Mouse (Mus musculus) midbrain, postnatal 0 days (tissue): Measurements from ENCODE around the gene Rnf212. TPM values are rescaled to one million over a fixed set of nuclear protein-coding genes. Genes with fewer than 3 reads are reported as not detected.
"Not testable (repeated sequence)": the region's sequence is repeated elsewhere in the genome, so short reads cannot be mapped to it uniquely, and the experiment has no call there.

Experiments used
- ATAC-seq: fragments of 200-750 bp; cut with Nextera tagmentation; 2 replicates; pipeline ENCODE4 v1.8.0; 2017; ENCODE audit warnings: moderate number of reproducible peaks, mild to moderate bottlenecking, moderate TSS enrichment, moderate library complexity; ENCODE audit not compliant: low FRiP score
- DNase-seq: peaks from one replicate; pipeline ENCODE4 v3.0.0-alpha.2; 2015; ENCODE audit warnings: low spot score
- H3K27ac ChIP-seq: fragments of 300-500 bp; sonication (generic); 2 replicates; pipeline ENCODE4 v1.5.1; 2014; ENCODE audit warnings: low read depth, mild to moderate bottlenecking, low read length, mixed read lengths
- H3K27me3 ChIP-seq: fragments of 300-500 bp; sonication (generic); 2 replicates; pipeline ENCODE4 v1.6.1; 2014; ENCODE audit warnings: low read length, control low read depth, mixed read lengths; ENCODE audit not compliant: insufficient read depth
- H3K36me3 ChIP-seq: fragments of 300-500 bp; sonication (generic); 2 replicates; pipeline ENCODE4 v1.6.1; 2014; ENCODE audit warnings: low read length, control low read depth, mixed read lengths; ENCODE audit not compliant: insufficient read depth
- H3K4me1 ChIP-seq: fragments of 300-500 bp; sonication (generic); 2 replicates; pipeline ENCODE4 v1.6.1; 2014; ENCODE audit warnings: mild to moderate bottlenecking, control low read depth, antibody characterized with exemption, low read length, mixed read lengths; ENCODE audit not compliant: insufficient read depth
- H3K4me2 ChIP-seq: fragments of 300-500 bp; sonication (generic); 2 replicates; pipeline ENCODE4 v1.6.1; 2014; ENCODE audit warnings: low read depth, mild to moderate bottlenecking, low read length, mixed read lengths; ENCODE audit not compliant: poor library complexity, severe bottlenecking
- H3K4me3 ChIP-seq: fragments of 300-500 bp; sonication (generic); 2 replicates; pipeline ENCODE4 v1.5.1; 2014; ENCODE audit warnings: low read depth, mild to moderate bottlenecking, low read length, moderate library complexity
- H3K9ac ChIP-seq: fragments of 300-500 bp; sonication (generic); replicated peaks from 2 replicates; pipeline ENCODE4 v1.6.1; 2014; ENCODE audit warnings: mild to moderate bottlenecking, low read length, moderate library complexity, mixed read lengths; ENCODE audit not compliant: poor library complexity, severe bottlenecking
- H3K9me3 ChIP-seq: fragments of 300-500 bp; sonication (generic); 2 replicates; pipeline ENCODE4 v1.6.1; 2016; ENCODE audit warnings: low read length, control low read depth
- CTCF ChIP-seq: IDR thresholded peaks from 2 replicates; pipeline ENCODE4 v1.5.1; 2016; ENCODE audit warnings: antibody characterized with exemption, mild to moderate bottlenecking
- WGBS: fragments of 180-500 bp; shearing (Covaris S2); extraction: QIAGEN DNeasy Blood & Tissue Kit; methylation state at CpG from one replicate; pipeline ENCODE4 v1.1.7; 2014; 5-methylcytosine and 5-hydroxymethylcytosine counted together
- polyA plus RNA-seq: library from polyadenylated mRNA; unstranded; fragments of >200 nt; fragmentation: Nextera tagmentation; extraction: Ambion mirVana; gene quantifications from 2 replicates; pipeline ENCODE4 v1.2.1, GENCODE M21; 2015
- total RNA-seq: library from RNA; depleted of rRNA; stranded (reverse); fragments of >200 nt; gene quantifications from 2 replicates; pipeline ENCODE4 v1.2.3, GENCODE M21; 2014

The Rnf212 gene
- total and polyA plus RNA-seq, 2 experiments from 2014 or later = not detected

- no peak overlapping the region for H3K4me3 ChIP-seq
- no peaks in the 10 kb centered on the region for H3K9me3 ChIP-seq
- no peaks in the 10 kb centered on the region for H3K27me3 ChIP-seq
- H3K27ac ChIP-seq = no peak overlapping the region
- ATAC-seq (no peak), DNase-seq (no peak)
- 88% methylated on average over 2 of the region's 2 CpGs for WGBS
- H3K4me1 ChIP-seq = no peaks in the 10 kb centered on the region
- TF ChIP-seq CTCF = no peak
- no peak overlapping the region for H3K4me2 ChIP-seq
- H3K9ac ChIP-seq = no peak overlapping the region
- no peaks in the 10 kb centered on the region for H3K36me3 ChIP-seq
These were observed 14.8 kb downstream of the Rnf212 start for GRCm38 (mm10) chr5:108760002-108760401.

GRCm38 (mm10) chr5:108758396-108758795 lies 16.4 kb downstream of the Rnf212 start:
- no peaks in the 10 kb centered on the region for H3K4me1 ChIP-seq
- H3K36me3 ChIP-seq = no peaks in the 10 kb centered on the region
- no peak overlapping the region for H3K4me2 ChIP-seq
- no peak overlapping the region for H3K27ac ChIP-seq
- H3K4me3 ChIP-seq = no peak overlapping the region
- ATAC-seq (no peak), DNase-seq (peak; percentile 4)
- 65% methylated on average over 3 of the region's 3 CpGs for WGBS
- H3K27me3 ChIP-seq = no peaks in the 10 kb centered on the region
- no peak overlapping the region for H3K9ac ChIP-seq
- peak; percentile 32; the same call in 1 of the 2 replicates for TF ChIP-seq CTCF
- H3K9me3 ChIP-seq = no peaks in the 10 kb centered on the region

- not testable (repeated sequence) for H3K4me1 ChIP-seq, H3K9ac ChIP-seq, H3K4me2 ChIP-seq, H3K27me3 ChIP-seq, DNase-seq, H3K36me3 ChIP-seq, ATAC-seq, H3K27ac ChIP-seq, H3K9me3 ChIP-seq, H3K4me3 ChIP-seq
- WGBS = 88% methylated on average over 4 of the region's 4 CpGs
These were observed 23.5 kb downstream of the Rnf212 start for GRCm38 (mm10) chr5:108751258-108751657.

- Histone ChIP-seq H3K4me2 (no peak overlapping the region), H3K9ac (no peak overlapping the region), H3K4me3 (no peak overlapping the region), H3K9me3 (no peaks in the 10 kb centered on the region), H3K27ac (no peak overlapping the region), H3K4me1 (no peaks in the 10 kb centered on the region), H3K36me3 (no peaks in the 10 kb centered on the region), H3K27me3 (no peaks in the 10 kb centered on the region)
- TF ChIP-seq CTCF = no peak
- no peak for ATAC-seq
- 82% methylated on average over 5 of the region's 5 CpGs for whole genome bisulfite sequencing
- no peak for DNase-seq
These were observed 24.2 kb downstream of the Rnf212 start for GRCm38 (mm10) chr5:108750328-108751210.

GRCm38 (mm10) chr5:108744629-108745028 lies 30.2 kb downstream of the Rnf212 start:
- no peaks in the 10 kb centered on the region for H3K4me1 ChIP-seq
- TF ChIP-seq CTCF = no peak
- no peak for ATAC-seq
- H3K36me3 ChIP-seq = no peaks in the 10 kb centered on the region
- H3K9ac ChIP-seq = no peak overlapping the region
- whole genome bisulfite sequencing = 85% methylated on average over 3 of the region's 3 CpGs
- H3K4me2 ChIP-seq = no peak overlapping the region
- H3K27ac ChIP-seq = no peak overlapping the region
- no peaks in the 10 kb centered on the region for H3K27me3 ChIP-seq
- no peaks in the 10 kb centered on the region for H3K9me3 ChIP-seq
- no peak for DNase-seq
- H3K4me3 ChIP-seq = no peak overlapping the region

GRCm38 (mm10) chr5:108743856-108744255 lies 30.9 kb downstream of the Rnf212 start:
- DNase-seq (no peak), ATAC-seq (no peak)
- no peak; the same call in 1 of the 2 replicates for TF ChIP-seq CTCF
- H3K36me3 ChIP-seq = no peaks in the 10 kb centered on the region
- no peaks in the 10 kb centered on the region for H3K27me3 ChIP-seq
- H3K9me3 ChIP-seq = no peaks in the 10 kb centered on the region
- WGBS = 69% methylated on average over 2 of the region's 2 CpGs
- H3K4me1 ChIP-seq = no peaks in the 10 kb centered on the region
- H3K4me3 ChIP-seq = no peak overlapping the region
- no peak overlapping the region for H3K27ac ChIP-seq
- H3K9ac ChIP-seq = no peak overlapping the region
- no peak overlapping the region for H3K4me2 ChIP-seq
